Mouse (Mus musculus): ENCODE measurements around the gene Vmn1r160. TPM values are rescaled to one million over a fixed set of nuclear protein-coding genes. Genes with fewer than 3 reads are reported as not detected.

Gene Vmn1r160
- not detected for polyA plus RNA-seq (2014; fragmentation: Illumina TruSeq; extraction: RNeasy Lipid Tissue Mini Kit (QIAGEN cat#74804); ENCODE audit: low read depth, low replicate concordance)

DNA sequence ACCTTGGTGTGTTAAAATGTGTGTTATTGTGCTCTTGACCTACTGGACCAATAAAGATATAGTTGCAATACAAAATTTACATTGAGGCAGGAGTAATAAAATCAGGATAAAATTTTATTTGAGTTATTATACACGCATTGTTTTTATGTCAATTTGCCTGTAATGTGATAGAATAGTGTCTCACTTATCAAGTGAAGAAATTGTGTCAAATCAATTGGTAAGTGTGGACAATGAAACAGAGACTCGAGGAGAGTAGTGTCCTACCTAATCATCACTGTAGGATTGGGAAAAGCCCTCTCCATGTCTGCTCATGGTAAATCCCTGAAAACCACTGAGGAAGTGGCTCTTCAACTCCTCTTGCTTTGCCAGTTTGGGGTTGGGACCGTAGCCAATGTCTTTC is at the start of gene Vmn1r160:
Gene Vmn1r160 (plus strand): TSS at position 301 of the 400 bp plus-strand sequence.

GRCm38 (mm10) chr7:22843505-22843904 is 27.5 kb upstream of the Vmn1r160 start, which contains the start of gene Vmn1r159:
Vmn1r159 (minus strand) TSS chr7:22843605.

Other genes with a start within 250 kb of the Vmn1r160 start
- not detected for gene Vmn1r155, start 213.2 kb upstream of the Vmn1r160 start, polyA plus RNA-seq (2014; fragmentation: Illumina TruSeq; extraction: RNeasy Lipid Tissue Mini Kit (QIAGEN cat#74804); ENCODE audit: low read depth, low replicate concordance)
- gene Gm8693, start 178.9 kb upstream of the Vmn1r160 start, polyA plus RNA-seq (2014; fragmentation: Illumina TruSeq; extraction: RNeasy Lipid Tissue Mini Kit (QIAGEN cat#74804); ENCODE audit: low read depth, low replicate concordance) = not detected
- gene Gm4567, start 151.5 kb upstream of the Vmn1r160 start, polyA plus RNA-seq (2014; fragmentation: Illumina TruSeq; extraction: RNeasy Lipid Tissue Mini Kit (QIAGEN cat#74804); ENCODE audit: low read depth, low replicate concordance) = not detected
- gene Vmn1r157, start 109.5 kb upstream of the Vmn1r160 start, polyA plus RNA-seq (2014; fragmentation: Illumina TruSeq; extraction: RNeasy Lipid Tissue Mini Kit (QIAGEN cat#74804); ENCODE audit: low read depth, low replicate concordance) = not detected
- not detected for gene Vmn1r158, start 80.4 kb upstream of the Vmn1r160 start, polyA plus RNA-seq (2014; fragmentation: Illumina TruSeq; extraction: RNeasy Lipid Tissue Mini Kit (QIAGEN cat#74804); ENCODE audit: low read depth, low replicate concordance)
- gene Vmn1r159, start 27.6 kb upstream of the Vmn1r160 start, polyA plus RNA-seq (2014; fragmentation: Illumina TruSeq; extraction: RNeasy Lipid Tissue Mini Kit (QIAGEN cat#74804); ENCODE audit: low read depth, low replicate concordance) = not detected
- not detected for gene Gm4214, start 113.4 kb downstream of the Vmn1r160 start, polyA plus RNA-seq (2014; fragmentation: Illumina TruSeq; extraction: RNeasy Lipid Tissue Mini Kit (QIAGEN cat#74804); ENCODE audit: low read depth, low replicate concordance)
- gene Gm4216, start 148.7 kb downstream of the Vmn1r160 start, polyA plus RNA-seq (2014; fragmentation: Illumina TruSeq; extraction: RNeasy Lipid Tissue Mini Kit (QIAGEN cat#74804); ENCODE audit: low read depth, low replicate concordance) = not detected
- gene Vmn1r163, start 184.3 kb downstream of the Vmn1r160 start, polyA plus RNA-seq (2014; fragmentation: Illumina TruSeq; extraction: RNeasy Lipid Tissue Mini Kit (QIAGEN cat#74804); ENCODE audit: low read depth, low replicate concordance) = not detected
- gene Gm8720, start 196.2 kb downstream of the Vmn1r160 start, polyA plus RNA-seq (2014; fragmentation: Illumina TruSeq; extraction: RNeasy Lipid Tissue Mini Kit (QIAGEN cat#74804); ENCODE audit: low read depth, low replicate concordance) = not detected

Data from sigmoid colon, adult 10 weeks (tissue).